Mouse (Mus musculus) thymus, adult 2 months (tissue): ENCODE results near the gene Car12.

ENCODE experiments used
- CTCF ChIP-seq: fragments of 200-500 bp; IDR thresholded peaks from 2 replicates; pipeline ENCODE4 v1.5.1; 2012; ENCODE audit warnings: mild to moderate bottlenecking, control low read depth, low read length, moderate library complexity, borderline replicate concordance; ENCODE audit not compliant: control insufficient read depth, poor library complexity, insufficient read depth; ENCODE audit errors: extremely low read depth
- POLR2A ChIP-seq: fragments of 200-500 bp; IDR thresholded peaks from 2 replicates; pipeline ENCODE4 v1.6.1; 2012; ENCODE audit warnings: mild to moderate bottlenecking, low read length, control low read depth, moderate library complexity; ENCODE audit not compliant: control insufficient read depth, poor library complexity, insufficient read depth; ENCODE audit errors: extremely low read depth

DNA sequence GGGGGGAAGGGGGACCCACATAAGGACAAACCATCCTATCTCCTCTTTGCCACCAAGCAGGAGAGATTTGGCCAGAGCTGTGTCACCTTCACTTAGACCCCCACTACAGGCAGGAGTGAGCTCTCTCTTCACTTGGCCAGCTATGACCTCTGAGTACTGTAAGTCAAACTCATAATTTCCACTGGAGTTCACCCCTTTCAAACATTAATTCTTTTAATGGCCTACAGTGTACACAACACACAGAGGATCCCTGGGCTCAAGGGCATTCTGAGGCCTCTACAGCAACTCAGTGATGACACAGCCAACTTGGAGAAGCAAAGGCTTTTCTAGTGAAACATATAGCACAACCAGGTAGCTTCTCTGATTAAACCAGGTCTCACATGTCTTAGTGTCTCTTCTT is 57.2 kb downstream of the Car12 start:
- TF ChIP-seq POLR2A, result no peak
- no peak for TF ChIP-seq CTCF
